Mouse (Mus musculus) megakaryocyte progenitor cell, adult 5-6 weeks (primary cell): Measurements from ENCODE around the gene Pou2f3. TPM values are rescaled to one million over a fixed set of nuclear protein-coding genes. Genes with fewer than 3 reads are reported as not detected.
"Not testable (repeated sequence)": the region's sequence is repeated elsewhere in the genome, so short reads cannot be mapped to it uniquely, and the experiment has no call there.

ENCODE experiments used
- ATAC-seq: replicated peaks from 2 replicates; pipeline ENCODE4 v1.8.0; 2016; ENCODE audit warnings: mild to moderate bottlenecking, moderate TSS enrichment, inconsistent platforms; ENCODE audit not compliant: poor library complexity
- total RNA-seq, 2 experiments: library from RNA; stranded (forward) in 1 of 2; stranded (reverse) in 1 of 2; fragments of 157-497, 149-512 nt in 1 of 2; fragments of 200-1000 nt in 1 of 2; gene quantifications; 2 replicates each; pipeline versions ENCODE4 v1.2.3 to v1.2.4; 2015 to 2017

Pou2f3 gene
- total RNA-seq, 2 experiments from 2014 or later: not detected

DNA sequence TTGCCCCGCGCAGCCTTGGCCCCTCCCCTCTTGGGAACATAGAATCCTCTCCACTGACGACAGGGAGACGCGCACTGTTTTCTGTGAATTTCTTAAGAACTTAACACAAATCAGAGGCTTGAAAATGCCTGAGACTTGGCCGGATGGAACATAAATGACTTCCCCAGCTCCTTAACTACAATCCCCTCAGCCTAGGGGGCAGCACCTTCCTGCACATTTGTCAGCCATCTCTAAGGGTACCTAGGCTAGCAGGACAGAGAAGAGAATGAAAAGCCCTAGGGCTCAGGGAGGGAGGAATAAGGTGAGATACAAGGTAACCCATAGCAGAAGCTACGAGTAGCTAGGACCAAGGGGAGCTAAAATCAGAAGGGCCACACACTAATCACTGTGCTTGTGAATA is 32.0 kb downstream of the Pou2f3 start:
- ATAC-seq: no peak

DNA sequence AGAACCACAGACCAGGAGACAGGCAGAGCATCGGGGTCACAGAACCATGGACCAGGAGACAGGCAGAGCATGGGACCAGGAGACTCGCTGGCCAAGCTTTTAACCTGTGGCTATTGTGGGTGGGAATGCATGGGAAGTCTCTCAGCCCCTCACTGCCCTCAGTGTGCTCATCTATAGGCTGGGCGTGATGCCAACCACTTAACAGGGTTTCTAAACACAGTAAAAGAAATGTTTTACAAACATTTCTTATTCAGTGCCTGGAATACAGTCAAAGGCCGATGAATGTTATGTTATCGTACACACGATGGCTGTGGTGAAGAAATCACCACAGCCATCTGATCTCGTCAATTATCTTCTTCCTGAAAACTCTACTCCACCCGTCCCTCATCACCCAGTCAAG is 43.1 kb downstream of the Pou2f3 start:
- no peak for ATAC-seq

DNA sequence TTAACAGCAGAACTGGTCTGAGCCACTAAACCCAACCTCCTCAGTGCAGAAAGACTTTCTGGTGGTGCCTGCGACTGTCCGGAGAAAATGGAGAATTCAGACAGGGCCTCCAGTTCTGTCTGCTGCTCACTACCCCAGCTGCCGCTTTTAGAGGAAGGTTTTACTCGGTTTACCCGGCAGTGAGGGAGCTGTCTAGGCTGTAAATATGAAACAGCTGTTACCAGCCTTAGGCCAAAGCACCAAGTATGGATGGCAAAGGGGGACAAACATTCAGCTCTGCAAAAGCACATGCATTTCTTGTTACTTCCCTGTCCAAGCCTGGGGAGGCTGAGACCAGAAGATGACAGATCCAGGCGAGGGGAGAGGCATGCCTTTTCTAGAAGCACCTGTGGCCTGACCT is 43.8 kb downstream of the Pou2f3 start:
- ATAC-seq: no peak

DNA sequence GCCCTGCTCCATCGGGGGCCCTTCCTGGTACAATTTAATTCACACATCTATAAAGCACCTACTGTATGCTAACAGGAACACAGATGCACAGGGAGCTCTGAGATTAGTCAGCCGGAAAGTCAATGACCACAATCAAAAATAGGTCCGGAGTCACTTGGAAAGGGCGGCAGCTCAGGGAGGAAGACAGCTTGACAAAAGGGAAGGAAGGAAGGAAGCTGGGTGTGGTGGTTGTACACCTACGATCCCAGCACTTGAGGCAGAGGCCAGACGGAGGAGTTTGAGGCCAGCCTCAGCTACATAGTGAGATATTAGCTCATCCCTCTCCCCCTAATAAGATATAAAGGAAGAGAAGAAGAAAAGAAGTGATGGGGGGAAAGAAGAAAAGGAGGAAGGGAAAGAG is 54.2 kb downstream of the Pou2f3 start:
- no peak for ATAC-seq

DNA sequence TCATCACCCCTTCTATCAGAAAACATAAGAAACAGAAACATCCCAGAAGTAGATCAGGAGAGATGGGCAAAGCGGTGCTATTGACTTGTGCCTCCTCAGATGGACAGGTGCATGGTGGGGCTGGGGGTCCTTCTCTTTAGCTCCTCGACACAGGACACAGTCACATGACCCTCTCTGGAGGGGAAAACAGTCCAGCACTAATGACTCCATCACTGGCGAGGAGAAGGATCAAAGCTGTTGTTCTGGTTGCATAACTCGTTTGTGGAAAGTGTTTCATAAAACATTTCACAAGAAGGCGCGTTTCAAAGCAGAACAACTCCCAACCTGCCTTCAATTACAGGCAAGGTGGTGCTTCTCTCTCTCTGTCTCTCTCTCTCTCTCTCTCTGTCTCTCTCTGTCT is 58.4 kb downstream of the Pou2f3 start:
- ATAC-seq: no peak

DNA sequence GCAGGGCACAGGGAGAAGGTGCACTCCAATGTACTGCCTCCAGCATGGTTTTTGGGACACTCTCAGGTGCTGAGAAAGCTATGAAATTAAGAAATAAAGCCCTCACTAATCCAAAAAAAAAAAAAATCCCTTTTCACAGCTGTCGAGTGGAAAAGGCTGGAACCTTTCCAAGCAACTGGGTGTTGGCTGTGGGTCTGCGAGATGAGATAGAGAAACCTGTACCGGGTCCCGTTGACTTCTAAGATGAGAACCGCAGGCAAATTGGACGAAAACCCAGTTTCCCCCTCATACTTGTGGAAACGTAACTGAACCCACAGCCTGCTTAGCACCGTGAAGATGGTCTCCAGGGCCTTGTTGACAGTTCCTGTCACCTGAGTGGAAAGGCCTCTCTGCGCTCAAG is 59.2 kb downstream of the Pou2f3 start:
- peak; percentile 24 for ATAC-seq

DNA sequence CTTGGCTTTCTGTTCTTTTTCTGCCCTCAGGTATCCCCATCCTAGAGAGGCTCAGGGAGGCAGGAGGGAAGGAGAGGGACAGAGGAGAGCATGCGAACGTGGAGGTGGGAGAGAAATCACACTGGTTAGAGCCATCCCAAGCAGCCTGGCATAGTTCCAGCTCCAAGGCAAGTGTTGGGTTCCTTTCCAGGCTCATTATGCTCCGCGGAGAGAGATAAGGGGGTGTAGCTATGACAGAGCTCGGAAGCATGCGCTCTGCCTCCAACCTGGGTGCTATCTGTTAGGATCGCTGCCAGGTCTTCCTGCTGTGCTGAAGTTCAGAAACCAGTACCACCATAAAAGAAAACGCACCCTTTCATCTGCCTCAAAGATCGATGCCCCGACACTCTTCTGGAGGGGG is 60.1 kb downstream of the Pou2f3 start:
- peak; percentile 82 for ATAC-seq

DNA sequence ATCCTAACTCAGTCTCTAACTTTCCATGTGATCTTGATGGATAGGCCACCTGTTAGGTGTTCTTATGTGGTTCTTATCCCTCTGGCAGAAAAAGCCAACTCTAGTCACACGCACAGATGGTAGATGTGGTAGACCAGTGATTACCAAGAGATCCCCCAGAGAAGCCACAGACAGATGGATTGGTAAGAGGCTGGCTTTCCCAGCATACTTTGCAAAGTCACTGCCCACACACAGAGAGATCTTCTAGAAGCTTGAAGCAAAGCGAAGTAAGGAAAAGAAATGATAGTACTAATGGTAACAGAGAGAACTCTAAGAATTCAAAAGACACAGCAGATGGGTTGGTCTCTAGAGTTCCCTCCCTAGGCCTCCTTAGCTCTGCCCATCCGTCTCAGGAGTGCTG is 60.7 kb downstream of the Pou2f3 start:
- ATAC-seq: no peak

DNA sequence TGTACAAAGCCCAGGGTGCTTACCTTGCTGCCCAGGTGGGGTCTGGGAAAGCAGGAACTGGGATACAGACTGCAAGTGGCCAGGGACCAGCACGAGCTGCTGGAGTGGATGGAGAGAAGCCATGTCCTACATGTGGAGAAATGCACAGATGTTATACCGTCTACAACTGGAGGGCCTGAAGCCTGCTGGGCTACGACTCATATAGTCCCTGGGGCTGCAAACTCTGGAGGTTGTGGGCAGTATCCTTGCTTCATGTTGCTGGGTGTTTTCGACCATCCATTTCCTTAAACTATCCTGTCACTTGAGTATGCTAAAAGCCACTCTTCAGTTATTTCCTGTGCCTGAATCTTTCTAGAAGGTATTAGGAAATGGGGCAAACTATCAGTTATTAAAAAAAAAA is 65.0 kb downstream of the Pou2f3 start:
- no peak for ATAC-seq

DNA sequence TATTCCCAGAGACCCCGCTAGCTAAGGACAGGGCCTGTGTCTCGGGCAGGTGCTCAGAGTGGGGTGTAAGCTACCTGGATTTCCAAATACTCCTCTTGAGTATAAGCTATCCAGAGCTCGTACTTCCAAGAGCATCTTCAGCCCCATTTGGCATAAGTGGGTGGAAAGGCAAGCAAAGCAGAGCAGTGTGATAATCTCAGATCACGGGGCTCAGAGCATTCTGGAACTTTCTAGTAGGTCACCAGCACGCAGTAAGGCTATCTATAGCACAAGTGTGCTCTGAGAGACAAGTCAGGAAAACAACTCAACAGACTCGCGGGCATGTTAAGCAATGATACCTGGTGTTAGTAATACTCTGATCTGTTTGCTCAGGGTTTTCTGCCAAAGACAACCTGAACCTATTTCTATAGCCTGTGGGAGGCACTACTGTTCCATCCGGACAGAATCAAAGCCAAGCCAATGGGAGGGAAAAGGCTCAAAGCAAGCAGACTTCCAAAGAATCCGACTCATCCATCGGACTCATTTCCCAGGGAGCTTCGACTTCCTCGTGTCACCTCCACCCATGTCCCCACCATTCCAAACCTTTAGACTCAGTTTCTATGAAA is 65.9 kb downstream of the Pou2f3 start:
- ATAC-seq: no peak

DNA sequence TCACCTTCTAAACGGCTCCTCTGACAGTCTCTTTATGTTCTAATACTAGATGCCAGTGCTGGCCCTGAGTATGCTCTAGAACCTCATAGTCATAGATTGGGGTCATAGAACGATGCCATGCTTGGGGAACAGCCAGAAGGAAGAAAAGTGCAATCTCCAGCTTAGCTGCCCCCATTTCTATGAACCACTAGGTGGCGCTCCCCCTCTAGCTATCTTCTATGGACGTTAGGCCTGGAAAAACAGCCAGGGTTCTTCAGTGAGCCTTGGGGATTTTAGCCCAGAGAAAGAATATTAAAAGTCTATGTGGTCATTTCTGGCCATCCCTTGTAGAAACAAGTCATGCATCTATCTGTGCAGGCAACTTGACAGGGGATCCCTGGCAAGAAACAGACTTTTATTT is 68.3 kb downstream of the Pou2f3 start:
- ATAC-seq: peak; percentile 72

DNA sequence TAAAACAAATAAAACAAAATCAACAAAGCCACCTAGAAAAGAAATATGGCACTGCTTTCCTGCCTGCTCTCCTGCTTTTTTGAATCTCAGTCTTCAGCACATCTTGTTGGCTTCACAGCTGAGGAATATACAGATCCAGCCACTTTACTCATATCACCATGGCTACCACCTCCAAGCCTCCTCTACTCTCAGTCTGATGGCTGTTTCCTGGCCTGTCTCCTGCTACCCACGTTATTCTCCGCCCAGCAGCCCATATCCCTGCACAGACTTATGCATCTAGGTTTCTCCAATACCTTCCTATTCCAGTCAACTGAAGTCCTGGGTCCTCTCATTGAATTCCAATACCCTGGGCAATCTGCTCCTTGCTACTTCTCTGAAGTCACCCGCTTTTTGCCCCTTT is 76.6 kb downstream of the Pou2f3 start:
- ATAC-seq: no peak

DNA sequence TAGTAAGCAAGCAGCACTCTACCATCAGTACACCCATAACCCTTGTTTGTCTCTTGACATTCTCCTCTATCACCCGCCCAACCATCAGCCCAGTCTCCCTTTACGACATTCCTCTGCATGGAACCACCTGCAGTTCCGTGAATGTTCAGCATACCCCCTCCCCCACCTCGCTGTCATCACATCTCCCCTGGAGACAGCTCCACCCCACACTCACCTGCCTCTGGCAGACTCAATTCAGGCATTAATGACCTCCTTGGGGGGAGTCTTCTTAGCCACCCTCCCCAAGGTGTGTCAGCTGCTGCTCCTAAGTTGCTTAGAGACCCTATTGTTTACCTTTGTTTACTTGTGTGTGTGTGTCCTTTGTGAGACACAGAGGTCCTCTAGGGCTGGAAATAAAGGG is 77.8 kb downstream of the Pou2f3 start:
- ATAC-seq: no peak

DNA sequence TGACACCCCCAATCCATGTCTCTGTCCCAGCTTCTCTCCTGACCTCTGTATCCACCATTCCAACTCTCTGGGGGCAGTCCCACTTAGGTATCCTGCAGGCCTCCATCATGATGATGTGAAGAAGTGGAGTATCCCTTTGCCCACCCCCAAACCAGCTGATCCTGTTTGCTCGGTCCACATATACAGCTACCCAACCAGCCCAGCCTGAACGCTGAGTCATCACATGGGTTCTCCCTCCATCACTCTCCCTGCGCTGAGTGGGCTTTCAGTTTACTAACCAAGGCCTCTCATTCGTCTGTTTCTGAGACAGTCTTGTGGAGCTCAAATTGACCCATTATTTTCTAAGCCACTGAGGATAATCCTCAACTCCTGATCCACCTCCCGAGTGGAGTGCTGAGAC is 78.2 kb downstream of the Pou2f3 start:
- ATAC-seq: no peak

DNA sequence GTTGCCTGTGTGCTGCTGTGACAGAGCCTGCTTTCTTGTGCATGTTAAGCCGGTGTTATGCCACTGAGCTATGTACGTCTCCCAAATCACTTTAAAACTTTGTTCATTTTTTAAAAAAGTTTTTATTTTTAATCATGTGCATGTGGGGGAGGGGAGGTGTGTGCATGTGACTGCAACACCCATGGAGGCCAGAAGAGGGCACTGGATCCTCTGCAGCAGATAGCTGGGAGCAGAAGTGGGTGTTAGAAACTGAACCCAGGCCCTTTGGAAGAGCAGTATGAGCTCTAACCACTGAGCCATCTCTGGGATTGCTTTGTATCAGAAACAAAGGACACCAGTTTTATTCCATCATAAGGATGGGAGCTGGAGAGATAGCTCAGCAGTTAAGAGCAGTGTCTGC is 79.5 kb downstream of the Pou2f3 start:
- 0 out of 2 replicates have a peak, but pooled peaks have one; percentile 44 for ATAC-seq

DNA sequence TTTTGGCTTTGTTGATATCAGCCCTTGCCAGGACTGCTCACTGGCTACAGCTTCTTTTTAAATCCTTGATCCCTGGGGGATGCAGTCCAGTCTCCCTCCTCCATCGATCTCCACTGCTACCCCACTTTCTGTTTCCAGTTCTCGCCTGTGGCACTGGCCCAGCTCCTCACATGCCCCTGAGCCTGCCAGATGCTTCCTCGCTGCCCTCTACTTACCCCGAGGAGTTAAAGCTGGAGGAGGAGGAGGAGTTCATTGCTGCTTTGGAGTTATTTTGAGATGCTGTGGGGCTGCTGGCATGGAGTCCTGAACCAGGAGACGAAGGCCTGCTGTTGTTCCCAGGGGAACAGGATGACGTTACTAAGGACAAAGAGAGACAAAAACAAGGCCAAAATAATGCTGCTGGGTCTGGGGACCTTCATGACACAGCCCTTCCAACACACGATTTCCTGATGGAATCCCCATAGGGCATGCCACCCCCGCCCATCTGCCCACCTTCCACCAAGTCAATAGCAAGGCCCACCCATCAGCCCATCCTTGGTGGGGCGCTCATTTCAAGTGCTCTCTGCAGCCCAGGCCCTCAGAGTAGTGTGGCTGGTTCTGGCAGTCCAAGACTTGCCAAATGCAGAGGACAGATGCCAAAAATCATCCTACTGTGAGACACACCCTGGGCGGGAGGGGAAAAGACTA is 82.9 kb downstream of the Pou2f3 start:
- ATAC-seq: no peak

DNA sequence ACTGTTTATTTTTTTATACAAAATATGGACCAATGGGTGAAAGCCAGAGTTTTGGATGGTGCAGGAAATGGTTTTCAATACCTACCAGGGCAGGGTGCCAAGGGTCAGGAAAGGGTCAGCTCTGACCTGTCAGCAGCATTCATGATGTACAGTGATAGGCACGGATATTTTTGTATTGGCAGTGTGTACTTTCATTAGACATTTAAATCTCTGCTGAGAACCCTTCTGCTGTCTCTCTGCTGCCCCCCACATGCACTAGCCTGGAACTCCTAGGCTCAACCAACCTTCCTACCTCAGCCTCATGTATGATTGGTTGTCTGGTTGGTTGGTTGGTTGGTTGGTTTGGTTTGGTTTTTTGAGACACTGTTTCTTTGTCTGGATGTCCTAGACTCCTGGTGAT is 87.8 kb downstream of the Pou2f3 start:
- ATAC-seq: peak; percentile 82

DNA sequence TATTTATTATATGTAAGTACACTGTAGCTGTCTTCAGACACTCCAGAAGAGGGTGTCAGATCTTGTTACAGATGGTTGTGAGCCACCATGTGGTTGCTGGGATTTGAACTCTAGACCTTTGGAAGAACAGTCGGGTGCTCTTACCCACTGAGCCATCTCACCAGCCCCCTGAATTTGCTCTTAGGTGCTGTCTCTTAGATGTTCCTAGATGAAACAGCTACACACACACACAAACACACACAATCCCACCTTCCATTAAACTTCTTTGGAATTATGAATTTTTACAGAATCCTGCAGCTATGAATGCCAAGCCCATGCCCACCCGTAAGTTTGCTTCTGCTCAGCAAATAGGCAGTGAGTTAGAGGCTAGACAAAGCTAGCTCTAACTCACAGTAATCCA is 88.2 kb downstream of the Pou2f3 start:
- not testable (repeated sequence) for ATAC-seq

DNA sequence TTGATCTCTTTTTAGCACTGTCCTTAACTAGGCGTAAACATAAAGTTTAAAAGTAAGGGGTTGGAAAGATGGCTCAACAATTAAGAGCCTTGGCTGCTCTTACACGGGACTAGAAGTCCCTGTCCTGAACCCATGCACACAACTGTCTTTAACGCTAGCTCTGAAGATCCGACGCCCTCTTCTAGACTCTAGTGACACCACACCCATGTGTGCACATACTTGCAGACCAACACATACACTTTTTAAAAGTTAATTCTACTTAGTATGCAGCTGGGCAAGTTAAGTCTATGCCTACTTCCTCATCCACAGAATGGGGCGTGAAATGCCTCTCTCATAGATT is 93.2 kb downstream of the Pou2f3 start:
- ATAC-seq: no peak

DNA sequence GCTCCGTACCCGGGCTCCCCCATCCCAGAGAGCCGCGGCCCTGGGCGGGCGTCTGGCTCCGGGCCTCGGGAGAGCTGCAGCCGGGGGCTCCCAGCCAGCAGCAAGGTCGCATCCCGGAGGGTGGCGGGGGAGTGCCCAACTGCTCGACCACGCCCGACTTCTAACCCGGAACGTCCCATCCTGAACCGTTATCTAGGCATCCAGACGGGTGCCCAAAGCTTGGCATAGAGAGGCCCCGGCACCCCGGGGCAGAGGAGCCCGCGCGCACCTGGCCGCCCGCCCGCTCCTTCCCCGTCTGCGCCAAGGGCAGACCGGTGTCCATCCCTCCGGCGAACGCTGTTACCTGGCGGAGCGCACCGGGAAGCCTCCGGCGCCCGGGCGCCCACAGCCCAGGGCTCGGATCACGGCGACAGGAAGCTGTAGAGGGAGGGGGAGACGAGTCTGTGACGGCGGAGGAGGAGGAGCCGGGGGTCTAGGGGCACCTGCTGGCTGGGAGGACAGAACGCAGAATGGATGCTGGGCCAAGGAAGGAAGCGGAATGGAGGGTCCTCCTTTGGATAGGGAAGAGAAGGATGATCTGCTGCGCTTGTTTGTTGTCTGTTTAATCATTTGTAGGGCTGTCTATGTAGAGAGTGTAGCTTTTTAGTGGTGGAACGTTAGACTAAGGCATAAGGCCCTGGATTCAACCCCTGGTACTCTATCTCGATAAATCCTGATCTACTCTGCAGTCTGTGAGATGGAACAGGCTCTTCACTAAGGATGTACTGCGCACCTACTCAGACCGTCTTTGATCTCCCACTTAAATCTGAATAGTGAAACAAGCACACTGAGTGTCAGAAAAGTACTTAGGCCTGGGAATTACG is 93.8 kb downstream of the Pou2f3 start, which contains the start of gene Tmem136:
Gene Tmem136, minus strand, starts transcription at position 437 of the 863 bp plus-strand sequence.
- ATAC-seq: peak; percentile 98

DNA sequence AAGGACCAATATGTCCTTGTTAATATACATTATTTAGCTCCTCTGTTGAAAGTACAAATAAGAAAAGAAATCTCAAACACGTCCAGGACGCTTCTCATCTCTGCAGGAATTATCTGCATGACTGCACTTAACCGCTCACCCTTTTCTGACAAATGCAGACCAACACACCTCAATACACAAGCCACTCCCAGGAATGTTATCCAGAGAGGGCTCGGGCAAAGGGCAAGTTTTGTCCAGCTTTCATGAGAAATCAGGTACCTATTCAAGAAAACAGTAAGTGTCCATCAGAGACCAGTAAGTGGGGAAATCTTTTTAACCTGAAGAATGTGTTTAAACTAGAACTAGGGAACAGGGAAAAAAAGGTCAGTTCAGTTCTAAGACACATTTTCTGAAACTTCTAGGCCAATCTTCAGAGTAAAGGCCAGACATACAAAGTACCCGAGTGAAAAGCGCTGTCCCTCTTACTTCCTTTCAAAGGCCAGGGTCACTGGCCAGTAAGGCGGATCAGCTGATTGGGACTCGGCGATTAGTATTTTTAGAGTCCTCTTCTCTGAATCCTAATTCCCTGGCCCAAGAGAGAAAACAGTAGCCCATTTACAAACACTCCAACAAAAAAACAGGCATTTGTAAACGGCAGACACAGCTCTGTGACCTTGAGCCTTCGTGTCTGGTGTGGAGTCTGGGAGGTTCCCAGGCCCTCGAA is 94.6 kb downstream of the Pou2f3 start:
- ATAC-seq: no peak
